Mouse (Mus musculus): Measurements from ENCODE around the gene Mecr.
"Not testable (repeated sequence)": the region's sequence is repeated elsewhere in the genome, so short reads cannot be mapped to it uniquely, and the experiment has no call there.

Mecr gene

DNA sequence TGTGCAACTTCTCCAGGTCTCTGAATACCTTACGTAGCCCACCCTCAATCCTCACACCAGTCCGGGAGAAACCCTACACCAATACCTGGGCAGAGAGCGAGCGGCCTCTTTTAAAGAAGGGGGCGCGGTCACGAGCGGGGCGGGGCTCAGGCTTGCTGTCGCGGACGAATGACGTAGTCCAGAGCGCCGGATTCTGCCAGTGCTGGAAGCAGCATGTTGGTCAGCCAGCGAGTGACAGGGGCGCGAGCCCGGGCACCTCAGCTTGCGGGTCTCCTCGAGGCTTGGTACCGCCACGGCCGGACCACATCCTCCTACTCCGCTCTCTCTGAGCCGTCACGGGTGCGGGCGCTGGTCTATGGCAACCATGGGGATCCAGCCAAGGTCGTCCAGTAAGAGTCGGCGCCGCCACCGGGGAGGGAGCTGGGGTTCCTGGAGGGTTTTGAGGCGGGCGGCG is at the start of gene Mecr:
Mecr (plus strand) TSS at position 181 of the 454 bp plus-strand sequence.
- peak; percentile 90 for DNase-seq (ENCODE audit: low spot score)

DNA sequence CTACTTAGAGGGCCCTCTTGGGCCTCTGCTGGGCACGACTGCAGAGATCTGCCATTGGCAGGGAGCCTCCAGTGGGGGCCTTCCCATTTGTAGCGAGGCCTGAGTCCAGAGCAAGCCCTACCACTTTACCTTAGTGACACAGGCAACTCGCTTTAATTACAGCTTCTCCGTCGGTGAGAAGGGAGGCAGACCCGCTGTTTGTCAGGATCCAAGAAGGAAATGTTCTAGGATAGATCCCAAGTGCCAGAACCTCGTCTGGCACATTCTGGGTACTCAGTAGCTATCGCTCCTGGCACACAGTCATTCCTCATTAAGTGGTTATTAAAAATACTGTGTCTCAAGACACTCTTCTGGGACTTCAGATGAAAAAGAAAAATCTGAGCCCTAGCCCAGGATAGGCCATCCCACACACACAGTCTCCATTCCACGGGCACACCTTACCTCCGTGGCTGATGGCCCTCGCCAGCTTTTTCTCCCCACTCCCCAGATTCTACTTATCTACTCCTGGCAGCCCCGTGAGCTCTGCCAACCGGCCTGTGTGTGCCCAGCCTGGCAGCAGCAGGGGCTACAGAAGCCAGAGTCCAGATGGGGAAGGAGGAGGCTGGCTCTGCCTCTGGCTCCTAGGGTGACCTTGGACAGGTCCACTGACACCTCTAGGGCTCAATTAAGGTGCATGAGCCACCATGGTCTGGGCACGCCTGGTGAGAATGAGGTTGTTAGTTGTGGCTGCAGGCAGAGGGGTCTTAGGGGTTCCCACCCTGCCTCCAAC is 46.8 kb upstream of the Mecr start:
- DNase-seq (ENCODE audit: low spot score): no peak

DNA sequence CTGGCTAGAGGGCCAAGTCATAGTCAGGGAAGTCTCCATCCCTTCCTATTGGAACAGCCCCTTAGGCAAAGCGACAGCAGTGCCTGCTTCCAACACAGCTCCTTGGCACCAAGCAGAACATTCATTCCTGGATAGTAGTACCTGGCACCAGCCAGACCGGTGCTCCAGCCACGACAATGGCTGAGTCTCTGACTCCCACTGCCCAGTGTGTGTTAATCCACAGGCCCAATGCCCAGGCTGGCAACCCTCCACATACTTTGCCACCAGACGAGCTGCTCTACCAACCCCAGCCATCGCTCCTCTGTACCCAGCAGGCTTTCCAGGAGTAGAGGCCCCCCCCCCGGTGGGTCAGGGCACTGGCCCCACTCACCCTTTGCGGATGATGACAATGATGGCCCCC is 45.8 kb upstream of the Mecr start:
- no peak for DNase-seq (ENCODE audit: low spot score)

DNA sequence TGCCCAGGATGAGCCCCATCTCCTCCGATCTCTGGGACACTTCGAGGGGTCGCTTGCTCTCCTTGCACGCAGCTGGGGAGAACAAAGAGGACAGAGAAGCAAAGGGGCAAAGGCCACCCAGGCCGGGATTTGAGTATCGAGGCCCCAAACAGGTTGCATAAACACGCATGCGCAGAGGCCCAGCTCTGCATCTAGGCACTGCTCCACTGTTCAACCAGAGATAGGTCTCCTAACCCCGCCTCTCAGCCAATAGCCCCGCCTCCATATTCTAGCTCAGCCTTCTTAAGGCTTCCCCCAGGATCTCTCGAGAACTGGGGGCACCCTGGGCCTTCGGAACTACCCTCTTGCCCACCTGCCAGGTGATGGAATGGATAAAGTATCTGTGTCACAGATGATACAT is 45.4 kb upstream of the Mecr start:
- no peak for DNase-seq (ENCODE audit: low spot score)

DNA sequence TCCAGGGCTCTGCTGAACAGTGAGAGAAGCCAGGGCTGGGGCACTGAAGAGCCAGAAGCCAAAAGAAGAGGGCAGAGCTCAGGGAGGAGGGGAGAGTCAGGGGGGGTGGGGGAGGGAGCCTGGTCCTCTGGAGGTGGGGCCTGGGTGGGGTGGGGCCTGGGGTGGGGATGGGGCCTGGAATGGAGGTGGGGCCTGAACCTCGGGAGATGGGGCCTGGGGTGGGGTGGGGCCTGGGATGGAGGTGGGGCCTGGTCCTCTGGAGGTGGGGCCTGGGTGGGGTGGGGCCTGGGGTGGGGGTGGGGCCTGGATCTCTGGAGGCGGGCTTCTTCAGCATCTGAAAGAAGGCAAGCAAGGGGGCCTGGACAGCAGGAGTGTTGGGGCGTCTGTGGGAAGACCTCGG is 44.3 kb upstream of the Mecr start:
- DNase-seq (ENCODE audit: low spot score): peak; percentile 7

DNA sequence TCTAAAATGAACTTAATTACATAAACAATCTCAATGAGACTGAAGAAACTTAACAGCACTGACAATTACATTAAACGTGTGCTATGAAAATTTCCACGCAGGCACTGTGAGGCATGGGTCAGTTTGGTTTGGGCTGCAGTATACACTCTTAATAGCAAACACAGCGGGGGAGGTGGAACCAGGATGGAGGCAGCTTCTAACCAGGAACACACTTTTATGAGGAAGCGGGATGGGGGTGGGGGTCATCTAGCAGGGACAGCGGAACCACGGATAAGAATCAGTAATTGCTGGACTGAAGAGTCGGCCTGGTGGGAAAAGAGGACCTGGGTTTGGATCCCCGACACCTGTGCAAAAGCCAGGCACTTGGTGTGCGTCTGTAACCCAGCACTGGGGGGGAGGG is 39.4 kb upstream of the Mecr start:
- no peak for DNase-seq (ENCODE audit: low spot score)

DNA sequence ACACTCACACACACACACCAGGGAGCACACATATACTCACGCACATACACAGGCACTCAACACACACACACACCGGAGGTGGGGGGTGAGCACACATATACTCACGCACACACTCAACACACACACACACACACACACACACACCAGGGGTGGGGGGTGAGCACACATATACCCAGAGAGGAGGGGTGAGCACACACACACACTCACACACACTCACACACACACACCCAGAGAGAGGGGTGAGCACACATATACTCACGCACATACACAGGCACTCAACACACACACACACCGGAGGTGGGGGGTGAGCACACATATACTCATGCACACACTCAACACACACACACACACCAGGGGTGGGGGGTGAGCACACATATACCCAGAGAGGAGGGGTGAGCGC is 38.5 kb upstream of the Mecr start:
- DNase-seq (ENCODE audit: low spot score): not testable (repeated sequence)

DNA sequence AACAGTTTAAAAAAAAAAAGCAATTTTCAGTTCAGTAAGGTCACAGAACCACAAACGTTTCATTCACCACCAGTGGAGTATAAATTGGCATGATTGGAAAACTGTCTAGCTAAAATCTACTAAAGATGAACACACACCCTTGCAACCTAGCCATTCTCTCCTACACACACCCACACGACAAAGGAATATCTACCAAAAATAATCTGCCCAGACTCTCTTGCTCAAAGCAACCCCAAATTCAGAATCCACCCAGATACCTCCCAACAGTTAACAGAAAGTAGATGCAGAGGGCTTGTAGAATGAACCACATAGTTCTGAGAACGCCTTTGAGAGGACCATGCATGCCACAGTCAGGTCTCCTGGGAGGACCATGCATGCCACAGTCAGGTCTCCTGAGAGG is 38.0 kb upstream of the Mecr start:
- no peak for DNase-seq (ENCODE audit: low spot score)

DNA sequence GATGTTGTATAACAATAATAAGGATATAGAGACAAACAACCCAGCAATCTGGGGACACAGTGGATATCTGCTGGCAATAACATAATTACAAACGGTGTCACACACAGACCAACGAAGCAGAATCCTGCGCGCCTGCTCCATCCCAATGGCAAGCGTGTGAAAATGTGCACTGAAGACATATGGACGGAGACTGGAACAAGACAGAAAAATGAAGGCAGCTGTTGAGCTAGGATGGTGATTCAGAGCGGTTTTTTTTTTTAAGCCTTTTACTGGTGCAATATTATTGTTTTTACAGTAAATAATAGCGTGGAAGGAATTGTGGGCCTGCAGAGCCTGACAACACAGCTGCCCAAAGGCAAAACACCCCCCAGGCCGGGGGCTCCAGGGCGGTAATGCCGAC is 30.8 kb upstream of the Mecr start:
- no peak for DNase-seq (ENCODE audit: low spot score)

DNA sequence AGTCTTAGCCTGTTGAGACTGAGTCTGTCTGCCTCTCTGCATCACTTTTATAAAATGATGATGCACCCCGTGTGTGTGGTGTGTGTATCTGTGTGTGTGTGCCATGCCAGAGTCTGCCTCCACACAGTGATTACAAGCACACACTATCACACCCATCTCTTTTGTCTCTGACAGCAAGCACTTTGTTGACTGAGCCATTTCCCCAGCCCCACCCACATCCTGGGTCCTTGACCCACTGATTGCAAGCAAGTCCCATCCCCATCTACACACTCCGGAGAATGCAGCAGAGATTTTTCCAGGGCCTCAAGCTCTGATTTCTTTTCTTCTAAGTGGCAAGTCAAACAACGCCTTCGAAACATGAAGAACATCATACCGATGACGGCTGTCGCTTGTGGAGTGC is 29.5 kb upstream of the Mecr start:
- no peak for DNase-seq (ENCODE audit: low spot score)

DNA sequence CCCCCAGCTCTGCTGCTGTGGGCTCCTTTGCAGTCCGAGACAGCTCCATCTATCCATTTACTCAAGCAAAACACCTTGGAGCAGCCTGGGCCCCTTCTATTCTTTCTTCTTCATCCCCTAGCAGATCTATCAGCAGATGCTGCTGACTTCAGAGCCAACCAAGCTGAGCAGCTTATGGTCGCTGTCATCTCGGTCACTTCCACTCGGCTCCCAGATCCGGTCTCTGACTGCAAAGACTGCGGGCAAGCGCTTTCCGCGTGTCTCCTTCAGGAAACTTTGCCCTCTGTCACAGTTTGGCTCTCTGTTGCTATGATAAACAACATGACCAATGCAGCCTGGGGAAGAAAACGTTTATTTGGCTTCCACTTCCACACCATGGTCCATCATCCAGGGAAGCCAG is 28.4 kb upstream of the Mecr start:
- DNase-seq (ENCODE audit: low spot score): no peak

DNA sequence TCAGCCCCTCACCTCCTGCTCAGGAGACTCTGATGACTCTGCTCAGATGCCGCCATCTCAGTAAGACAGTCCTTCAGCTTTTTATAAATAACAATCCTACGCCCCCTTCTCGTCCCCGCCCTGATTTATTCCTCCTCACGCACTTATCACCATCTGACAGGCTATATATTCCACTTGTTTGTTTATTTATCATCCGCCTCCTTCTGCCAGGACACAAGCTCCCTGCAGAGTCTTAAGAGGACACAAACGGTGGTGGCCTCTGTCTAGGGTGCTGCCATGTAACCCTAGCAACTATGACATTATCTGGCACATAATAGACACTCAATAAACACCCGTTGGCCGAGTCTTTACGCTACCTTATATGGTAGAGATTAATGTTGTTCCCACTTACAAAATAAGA is 27.5 kb upstream of the Mecr start:
- no peak for DNase-seq (ENCODE audit: low spot score)

DNA sequence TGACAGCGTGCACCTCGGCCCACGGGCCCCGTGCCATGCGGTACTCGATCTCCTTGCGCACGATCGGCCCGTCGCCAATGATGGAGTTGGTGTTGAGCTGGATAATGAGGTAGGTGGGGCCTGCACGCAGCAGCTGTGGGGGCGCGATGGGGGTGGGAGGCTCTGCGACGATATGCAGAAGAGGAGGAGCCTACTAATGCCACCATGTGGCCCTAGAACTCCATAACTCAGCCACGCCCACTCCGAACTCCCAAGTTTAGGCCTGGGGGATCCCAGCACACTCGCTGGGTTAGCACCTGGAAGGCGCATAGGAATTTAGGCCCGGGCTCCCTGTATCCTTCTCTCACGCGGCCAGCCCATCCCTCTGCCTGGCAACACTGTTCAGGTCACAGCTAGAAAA is 24.3 kb upstream of the Mecr start:
- DNase-seq (ENCODE audit: low spot score): no peak

DNA sequence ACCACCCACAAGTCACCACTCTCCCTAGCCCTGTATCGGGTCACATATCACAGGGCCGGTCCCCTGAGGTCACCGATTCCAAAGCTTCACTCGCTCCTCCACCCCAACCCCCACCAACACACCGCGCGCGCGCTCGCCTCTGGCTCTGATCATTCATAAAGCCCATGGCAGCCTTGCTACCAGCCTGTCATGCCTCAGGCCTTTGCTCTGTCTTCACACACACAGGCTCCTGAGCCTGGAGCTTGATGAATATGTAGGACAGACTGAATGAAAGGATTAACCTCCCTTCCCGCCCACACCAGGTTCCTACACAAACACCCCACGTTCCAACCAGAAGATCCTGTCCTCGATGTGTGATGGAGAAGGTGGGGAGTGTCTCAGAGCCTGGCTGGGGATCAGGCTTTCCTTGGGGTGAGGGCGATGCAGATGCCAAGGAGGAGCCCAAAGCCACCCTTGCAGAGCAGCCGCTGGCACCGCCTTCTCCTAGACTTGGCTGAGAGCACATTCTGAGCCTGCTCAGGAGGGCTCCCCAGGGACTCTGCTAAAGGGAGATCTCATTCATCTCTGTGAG is 22.0 kb upstream of the Mecr start:
- DNase-seq (ENCODE audit: low spot score): no peak

DNA sequence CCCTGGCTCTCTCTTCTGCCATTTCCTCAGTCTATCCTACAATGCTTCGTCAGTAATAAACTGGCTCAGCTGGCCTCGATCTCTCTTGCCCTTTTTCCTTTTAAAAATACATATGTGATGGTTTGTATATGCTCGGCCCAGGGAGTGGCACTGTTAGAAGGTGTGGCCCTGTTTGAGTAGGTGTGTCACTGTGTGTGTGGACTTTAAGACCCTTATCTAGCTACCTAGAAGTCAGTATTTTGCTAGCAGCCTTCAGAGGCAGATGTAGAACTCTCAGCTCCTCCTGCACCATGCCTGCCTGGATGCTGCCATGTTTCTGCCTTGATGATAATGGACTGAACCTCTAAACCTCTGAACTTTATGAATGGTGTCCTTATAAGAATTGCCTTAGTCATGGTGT is 20.7 kb upstream of the Mecr start:
- no peak for DNase-seq (ENCODE audit: low spot score)

DNA sequence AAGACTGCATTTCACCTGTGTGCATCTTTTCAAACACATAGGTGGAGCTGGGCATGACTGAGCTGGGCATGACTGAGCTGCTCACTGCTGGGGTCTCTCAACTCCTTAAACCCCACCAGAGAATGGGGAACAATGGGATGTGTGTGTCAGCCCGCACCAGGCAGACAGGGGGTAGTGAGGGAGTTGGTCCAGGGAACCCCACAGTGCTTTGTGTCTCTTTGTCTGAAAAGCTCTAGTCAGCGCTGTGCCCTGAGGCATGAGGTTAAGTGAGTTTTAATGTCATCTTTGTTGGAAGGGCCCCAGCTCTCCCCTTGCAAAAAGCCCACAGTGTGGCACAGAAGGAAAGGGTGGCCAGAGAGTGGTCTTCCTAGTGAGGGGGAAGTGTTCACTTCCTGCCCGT is 18.3 kb upstream of the Mecr start:
- DNase-seq (ENCODE audit: low spot score): no peak

DNA sequence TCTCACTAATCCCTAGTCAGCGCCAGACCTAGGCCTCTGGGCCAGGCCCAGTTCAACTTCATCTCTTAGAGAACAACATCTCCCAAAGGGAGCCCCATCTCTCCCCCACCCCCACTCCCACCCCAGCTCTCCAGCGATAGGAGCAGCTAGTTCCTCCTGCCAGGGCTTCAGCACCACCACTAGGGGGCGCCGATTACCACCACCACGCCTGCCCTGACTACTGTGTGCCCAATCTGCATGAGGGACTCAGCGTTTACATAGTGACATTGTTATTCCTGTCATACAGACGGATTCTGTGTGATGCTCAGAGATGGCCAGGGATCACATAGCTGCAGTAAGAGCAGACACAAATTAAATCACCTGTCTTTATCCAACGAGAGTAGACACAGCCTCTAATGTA is 17.4 kb upstream of the Mecr start:
- no peak for DNase-seq (ENCODE audit: low spot score)

DNA sequence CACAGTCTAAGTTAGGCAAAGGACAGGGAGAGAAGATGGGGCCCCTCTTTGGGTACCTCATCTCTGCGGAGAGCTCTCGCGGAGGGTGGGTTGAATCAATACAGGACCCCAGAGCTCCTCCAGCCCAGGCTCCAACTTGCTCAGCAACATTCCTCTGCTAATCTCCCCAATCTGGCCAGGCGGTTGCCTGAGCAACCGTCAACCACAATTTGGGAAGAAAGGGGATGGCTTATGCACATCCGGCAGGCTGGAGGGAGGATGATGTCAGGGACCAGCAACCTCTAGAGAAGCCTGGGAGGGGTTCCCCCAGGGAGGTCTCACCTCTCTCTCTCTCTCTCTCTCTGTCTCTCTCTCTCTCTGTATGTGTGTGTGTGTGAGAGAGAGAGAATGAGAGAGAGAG is 16.4 kb upstream of the Mecr start:
- DNase-seq (ENCODE audit: low spot score): peak; percentile 64

DNA sequence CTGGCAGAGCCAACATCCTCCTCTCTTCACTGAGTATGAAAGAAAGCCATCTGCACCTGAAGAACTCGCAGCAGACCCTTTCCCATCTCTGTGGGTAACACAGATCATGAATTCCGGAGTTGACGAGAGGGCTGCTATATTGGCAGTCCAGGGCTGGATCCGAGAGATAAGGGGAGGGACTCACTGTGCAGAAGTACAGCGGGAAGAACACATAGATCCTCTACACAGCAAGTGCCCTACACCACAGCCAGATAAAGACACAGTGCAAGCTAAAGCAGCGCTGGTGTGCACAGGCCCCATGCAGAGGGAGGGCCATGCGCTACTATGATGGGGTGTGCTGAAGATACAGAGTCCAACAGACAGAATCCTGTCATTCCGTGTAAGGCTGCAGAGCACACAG is 14.1 kb upstream of the Mecr start:
- DNase-seq (ENCODE audit: low spot score): no peak

DNA sequence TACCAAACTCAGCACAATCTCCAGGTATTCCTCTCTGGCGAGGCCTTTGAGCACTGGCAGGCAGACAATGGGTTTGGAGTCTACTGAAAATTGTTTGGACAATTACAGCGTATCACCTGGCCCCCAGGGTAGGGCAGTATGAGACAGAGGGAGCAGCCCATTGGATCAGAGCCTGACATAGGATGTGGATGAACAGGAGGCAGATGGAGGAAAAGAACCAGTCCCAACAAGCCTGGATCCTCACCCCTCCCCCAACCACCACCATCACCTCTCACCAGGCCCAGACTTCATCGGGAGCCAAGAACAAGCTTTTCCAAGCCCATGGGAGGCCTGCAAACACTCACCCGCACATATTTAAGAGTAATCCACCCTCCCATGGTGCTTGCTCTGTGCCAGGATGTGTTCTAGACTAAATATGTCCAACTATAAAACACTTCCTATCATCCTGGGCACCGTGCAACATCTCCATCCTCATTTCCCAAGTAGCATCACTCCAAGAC is 11.7 kb upstream of the Mecr start:
- no peak for DNase-seq (ENCODE audit: low spot score)

DNA sequence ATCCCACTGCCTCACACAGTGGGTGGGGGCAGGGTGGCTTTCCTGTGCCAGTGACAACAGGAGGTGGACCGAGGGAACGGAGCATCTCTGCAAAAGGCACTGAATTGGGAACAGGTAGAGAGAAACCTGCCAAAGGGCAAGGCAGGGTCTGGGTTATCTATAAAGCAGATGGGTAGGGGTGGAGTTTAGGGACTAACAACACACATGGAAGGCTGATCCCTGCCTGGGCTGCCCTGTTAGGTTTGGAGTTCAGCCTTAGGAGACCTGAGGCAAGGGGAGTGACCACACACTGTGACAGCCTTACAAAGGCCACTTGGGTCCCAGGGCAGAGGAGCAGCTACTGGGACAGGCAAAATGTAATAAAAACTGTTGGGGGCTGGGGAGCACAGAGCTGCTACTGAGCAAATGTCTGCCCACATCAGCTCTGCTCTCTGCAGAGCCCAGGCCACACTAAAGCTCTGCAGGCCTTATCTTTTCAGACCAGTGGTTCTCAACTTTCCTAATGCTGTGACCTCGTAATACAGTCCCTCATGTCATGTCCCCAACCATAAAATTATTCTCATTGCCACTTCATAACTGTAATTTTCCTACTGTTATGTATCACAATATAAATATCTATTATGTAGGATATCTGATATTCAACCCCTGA is 10.4 kb upstream of the Mecr start:
- DNase-seq (ENCODE audit: low spot score): no peak

DNA sequence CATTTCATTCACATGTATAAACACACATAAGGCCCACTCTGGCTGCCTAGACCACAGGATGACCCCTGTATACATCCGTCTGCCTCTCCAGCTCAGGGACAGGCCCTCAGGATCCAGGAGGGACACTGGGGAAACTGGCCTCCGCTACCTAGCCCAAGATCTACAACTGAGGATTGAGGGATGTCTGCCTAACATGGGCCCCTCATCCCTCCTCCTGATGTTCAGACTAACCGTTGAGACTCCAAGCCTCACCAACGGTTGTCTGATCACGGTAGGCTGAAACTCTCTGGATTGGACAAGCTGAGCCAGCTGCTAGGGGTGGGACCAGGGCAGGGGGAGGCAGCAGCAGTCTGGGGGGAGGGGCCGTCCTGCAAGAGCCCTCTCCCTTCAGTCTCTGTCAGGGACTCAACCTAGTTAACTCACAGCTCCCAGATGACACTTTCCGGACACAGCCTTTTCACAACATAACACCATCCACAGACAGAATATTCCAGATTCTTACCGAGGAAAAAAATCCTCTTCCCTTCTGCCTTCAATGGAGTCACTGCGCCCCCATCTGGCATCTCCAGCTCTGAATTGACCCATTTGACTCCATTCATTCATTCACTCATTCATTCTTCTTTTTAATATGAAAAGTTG is 9.2 kb upstream of the Mecr start:
- DNase-seq (ENCODE audit: low spot score): no peak

DNA sequence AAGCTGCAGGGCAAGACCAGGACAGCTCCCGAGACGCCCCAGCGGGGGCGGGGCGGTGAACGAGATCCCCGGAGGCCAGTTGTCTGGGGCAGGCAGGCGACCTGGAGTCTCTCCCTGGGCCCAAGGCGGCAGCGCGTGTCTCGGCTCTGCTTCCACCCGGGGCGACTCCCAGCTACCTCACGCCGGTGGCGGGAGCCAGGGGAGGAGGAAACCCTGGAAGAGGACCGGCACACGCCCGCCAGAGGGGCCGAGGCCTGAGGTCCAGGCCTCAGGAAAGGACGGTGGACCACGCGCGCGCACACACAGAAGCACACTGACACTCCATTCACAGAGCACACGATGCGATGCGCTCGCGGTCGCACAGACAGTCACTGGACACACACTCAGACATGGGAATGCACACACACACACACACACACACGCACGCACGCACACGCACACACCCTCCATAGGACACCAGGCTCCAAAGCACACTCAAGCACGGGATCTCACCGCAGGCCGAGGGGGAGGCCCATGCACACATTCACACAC is 6.9 kb upstream of the Mecr start:
- no peak for DNase-seq (ENCODE audit: low spot score)

All from yolk sac, embryonic 10.5 days (tissue).